8 mouse cellular contexts compared by ENCODE assay signal in the genomic region with DNA sequence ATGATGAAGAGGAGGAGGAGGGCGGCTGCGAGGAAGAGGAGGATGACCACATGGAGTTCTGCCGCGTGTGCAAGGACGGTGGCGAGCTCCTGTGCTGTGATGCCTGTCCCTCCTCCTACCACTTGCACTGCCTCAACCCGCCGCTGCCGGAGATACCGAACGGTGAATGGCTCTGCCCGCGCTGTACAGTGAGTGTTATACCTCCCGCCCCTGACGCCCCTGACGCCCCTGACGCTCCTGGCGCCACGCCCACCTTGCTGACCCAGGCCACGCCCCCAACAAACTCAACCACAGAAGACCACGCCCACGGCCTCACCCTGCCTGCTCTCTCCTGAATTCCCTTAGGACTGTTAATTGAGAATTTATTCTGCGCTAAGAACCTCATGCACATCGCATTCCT. TPM values are rescaled to one million over a fixed set of nuclear protein-coding genes. Genes with fewer than 3 reads are reported as not detected.
DNase-seq lines count a peak whose midpoint lies in the region; ATAC-seq and TF ChIP-seq lines count a peak whose summit lies in the region.

No protein-coding gene starts in this region.

- peak; percentile 60 for ATAC-seq in hindbrain, postnatal 0 days

- H3K4me2 ChIP-seq in hindbrain, postnatal 0 days (ENCODE audit: low read depth, low read length) = no peak overlapping the region

- no peaks in the 10 kb centered on the region for H3K9me3 ChIP-seq in hindbrain, postnatal 0 days (ENCODE audit: low read length)

- WGBS in hindbrain, postnatal 0 days = 5% methylated on average over 23 of the region's 24 CpGs

- H3K27ac ChIP-seq in hindbrain, postnatal 0 days = no peak overlapping the region
- H3K27ac ChIP-seq in testis, adult 2 months (ENCODE audit: control insufficient read depth, insufficient read depth, low read depth, low read length) = no peak overlapping the region

- peaks cover 8% of the 10 kb centered on the region; the same call in 1 of the 2 replicates for H3K36me3 ChIP-seq in hindbrain, postnatal 0 days (ENCODE audit: insufficient read depth, low read length)
- H3K36me3 ChIP-seq in testis, adult 2 months (ENCODE audit: control insufficient read depth, insufficient read depth, low read length) = no peaks in the 10 kb centered on the region

- no peaks in the 10 kb centered on the region for H3K4me1 ChIP-seq in hindbrain, postnatal 0 days (ENCODE audit: insufficient read depth, low read length)
- peaks cover 7% of the 10 kb centered on the region for H3K4me1 ChIP-seq in testis, adult 2 months (ENCODE audit: control insufficient read depth, insufficient read depth, low read length)

- intact Hi-C loops in gastrocnemius, postnatal 14 days (cut with DNase I; ENCODE audit: low total_unique reads) = loop anchor here (5.0 kb wide), 1 partner anchor 471 kb away; no protein-coding TSS in a partner anchor

- H3K27me3 ChIP-seq in hindbrain, postnatal 0 days (ENCODE audit: insufficient read depth, low read length) = no peaks in the 10 kb centered on the region
- no peaks in the 10 kb centered on the region for H3K27me3 ChIP-seq in testis, adult 2 months (ENCODE audit: control insufficient read depth, insufficient read depth, low read length)

- peak; percentile 25 for DNase-seq in gastrocnemius, postnatal 10 days
- no peak for DNase-seq in gastrocnemius, postnatal 25 days
- DNase-seq in c-Kit-positive CD71-positive TER-119-positive erythroid progenitor cells, embryonic 14.5 days (ENCODE audit: low spot score) = peak; percentile 31
- DNase-seq in hindbrain, postnatal 0 days (ENCODE audit: low spot score) = peak; percentile 64
- peak; percentile 35 for DNase-seq in lung, postnatal 14 days
- no peak for DNase-seq in gastrocnemius, postnatal 14 days
- DNase-seq in frontal cortex, postnatal 36 days (ENCODE audit: low spot score in 2 of 2) = no peak

- TF ChIP-seq CTCF in hindbrain, postnatal 0 days (IDR thresholded peaks at IDR 0.05; ENCODE audit: low read depth) = no peak
- no peak for TF ChIP-seq CTCF in testis, adult 2 months (IDR thresholded peaks at IDR 0.05; ENCODE audit: control insufficient read depth, insufficient read depth, insufficient replicate concordance, low read depth, low read length)

- peak; percentile 29; the same call in 1 of the 2 replicates for TF ChIP-seq POLR2A in testis, adult 2 months (IDR thresholded peaks at IDR 0.05; ENCODE audit: control insufficient read depth, low read depth, low read length)

- H3K4me3 ChIP-seq in hindbrain, postnatal 0 days (ENCODE audit: low read length) = no peak overlapping the region
- H3K4me3 ChIP-seq in testis, adult 2 months (ENCODE audit: control insufficient read depth, low read depth, low read length) = peak overlapping the region; percentile 25

- H3K9ac ChIP-seq in hindbrain, postnatal 0 days (replicated peaks; ENCODE audit: low read length) = no peak overlapping the region

RNA-seq across cellular contexts. Expression of gene Chd5, which starts 22.4 kb away (rescaled TPM):
- total RNA-seq in gastrocnemius, postnatal 10 days (2021) = under 1 TPM; 0.36 to 0.56 TPM
- under 1 TPM; 0.03 to 0.08 TPM for total RNA-seq in gastrocnemius, postnatal 25 days (2021)
- total RNA-seq in hindbrain, postnatal 0 days (2014; rRNA removed) = 60.1 and 61.2 TPM in 2 replicates
- 65.6 and 69.7 TPM in 2 replicates for polyA plus RNA-seq in hindbrain, postnatal 0 days (2015; fragmentation: Nextera tagmentation; extraction: Ambion mirVana)
- polyA plus RNA-seq in testis, adult 2 months (2012; rRNA removed) = 87.3 and 88.7 TPM in 2 replicates
- under 1 TPM; 0.11 to 0.45 TPM for total RNA-seq in gastrocnemius, postnatal 14 days (2021)

RNA-seq across cellular contexts. Expression of gene Rpl22, which starts 35.3 kb away (rescaled TPM):
- 100 to 1,000 TPM; 305 to 332 TPM for total RNA-seq in gastrocnemius, postnatal 10 days (2021)
- total RNA-seq in gastrocnemius, postnatal 25 days (2021) = 100 to 1,000 TPM; 194 to 222 TPM
- total RNA-seq in hindbrain, postnatal 0 days (2014; rRNA removed) = 164 and 185 TPM in 2 replicates
- polyA plus RNA-seq in hindbrain, postnatal 0 days (2015; fragmentation: Nextera tagmentation; extraction: Ambion mirVana) = 156 and 176 TPM in 2 replicates
- 47.5 and 49.7 TPM in 2 replicates for polyA plus RNA-seq in testis, adult 2 months (2012; rRNA removed)
- 100 to 1,000 TPM; 233 to 251 TPM for total RNA-seq in gastrocnemius, postnatal 14 days (2021)

RNA-seq across cellular contexts. Expression of gene Rnf207, which starts 42.1 kb away (rescaled TPM):
- total RNA-seq in gastrocnemius, postnatal 10 days (2021) = under 1 TPM in 1 of 2 experiments, not detected in 1; 0.40 TPM
- total RNA-seq in gastrocnemius, postnatal 25 days (2021) = not detected
- total RNA-seq in hindbrain, postnatal 0 days (2014; rRNA removed) = 5.7 and 7.7 TPM in 2 replicates
- 6.6 and 6.9 TPM in 2 replicates for polyA plus RNA-seq in hindbrain, postnatal 0 days (2015; fragmentation: Nextera tagmentation; extraction: Ambion mirVana)
- 0.22 and 0.43 TPM in 2 replicates for polyA plus RNA-seq in testis, adult 2 months (2012; rRNA removed)
- not detected for total RNA-seq in gastrocnemius, postnatal 14 days (2021)

Comparison
In these comparisons a context has a peak if more than half of its experiments do, and no peak if none do; other contexts are left out.
1. DNase-seq: peak in gastrocnemius, postnatal 10 days (single experiment), c-Kit-positive CD71-positive TER-119-positive erythroid progenitor cells, embryonic 14.5 days (single experiment), hindbrain, postnatal 0 days (single experiment) and lung, postnatal 14 days (single experiment); none in gastrocnemius, postnatal 25 days (single experiment), gastrocnemius, postnatal 14 days (single experiment) and frontal cortex, postnatal 36 days (0 of 2).
2. RNA of gene Chd5, which starts 22.4 kb away (total RNA-seq): 60.1 to 61.2 TPM in hindbrain, postnatal 0 days; 0.36 to 0.56 TPM in gastrocnemius, postnatal 10 days, 0.11 to 0.45 TPM in gastrocnemius, postnatal 14 days and 0.03 to 0.08 TPM in gastrocnemius, postnatal 25 days; every median in the first group is over 10 times any median in the second.